Mouse (Mus musculus): Measurements from ENCODE around the gene Emilin2. TPM values are rescaled to one million over a fixed set of nuclear protein-coding genes. Genes with fewer than 3 reads are reported as not detected.

Gene Emilin2
- total RNA-seq, 2 experiments from 2014 or later = 1.7 to 4.4 TPM

Other genes starting within 250 kb of the Emilin2 start
- 100 to 1,000 TPM; 103 to 118 TPM for gene Lpin2, start 129.4 kb downstream of the Emilin2 start, total RNA-seq (2021)
- gene Gm4707, start 147.9 kb upstream of the Emilin2 start, total RNA-seq (2021) = 1 to 10 TPM; 2.6 to 4.1 TPM
- 10 to 100 TPM; 32.0 to 39.4 TPM for gene Smchd1, start 163.4 kb upstream of the Emilin2 start, total RNA-seq (2021)
- gene Ndc80, start 214.9 kb upstream of the Emilin2 start, total RNA-seq (2021) = under 1 TPM; 0.53 to 0.55 TPM
- 1 to 10 TPM; 1.2 to 1.3 TPM for gene Spdya, start 240.1 kb upstream of the Emilin2 start, total RNA-seq (2021)

Data from layer of hippocampus, postnatal 36 days (tissue).